Mouse (Mus musculus) heart, adult 2 months (tissue): Measurements from ENCODE around the gene Hipk2.

Experiments
- EP300 ChIP-seq: fragments of 200-500 bp; IDR thresholded peaks from 2 replicates; pipeline ENCODE4 v1.6.1; 2011; ENCODE audit warnings: low read depth, low read length, control low read depth; ENCODE audit not compliant: insufficient read depth
- POLR2A ChIP-seq: fragments of 200-500 bp; IDR thresholded peaks from 2 replicates; pipeline ENCODE4 v1.6.1; 2011; ENCODE audit warnings: mild to moderate bottlenecking, low read depth, low read length, control low read depth; ENCODE audit not compliant: insufficient read depth

- no peak for TF ChIP-seq POLR2A
- TF ChIP-seq EP300: no peak
Measured at GRCm38 (mm10) chr6:38688841-38689240, 187.1 kb downstream of the Hipk2 start.
